ENCODE assay signal across 17 mouse cellular contexts in the genomic region with DNA sequence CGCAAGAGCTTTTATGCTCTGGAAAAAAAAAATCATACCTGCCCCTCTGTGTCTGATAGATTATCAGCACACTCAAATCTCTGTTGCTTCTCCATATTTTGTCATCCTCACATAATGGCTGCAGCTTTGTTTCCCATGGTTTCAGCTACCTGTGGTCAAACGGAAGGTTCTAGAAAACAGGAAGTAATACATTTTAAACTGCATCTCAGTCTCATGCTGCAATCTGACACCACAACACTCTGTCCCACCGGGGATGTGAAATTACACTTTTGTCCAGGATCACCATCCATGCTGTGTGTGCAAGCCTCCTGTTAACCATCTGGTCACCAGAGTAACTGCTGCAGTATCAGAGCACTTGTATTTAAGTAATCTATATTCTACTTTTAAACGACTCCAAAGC.
DNase-seq lines count a peak whose midpoint lies in the region; ATAC-seq lines count a peak whose summit lies in the region.
"Had no signal": no experiment of that assay in that cellular context is flagged by ENCODE, and none has a peak within 500 bp of the region (broad histone marks: within the 10 kb centered on the region; RNA-seq: fewer than 3 reads in every experiment).

No protein-coding gene starts in this region.

- no peak overlapping the region for H3K4me3 ChIP-seq in hindbrain, embryonic 10.5 days
- H3K4me3 ChIP-seq in hindbrain, embryonic 12.5 days, result no peak overlapping the region
- no peak overlapping the region for H3K4me3 ChIP-seq in limb, embryonic 11.5 days (ENCODE audit: low read depth, low read length)
- H3K4me3 ChIP-seq: erythroblast, embryonic 14.5 days; liver, embryonic 12.5 days; lung, embryonic 15.5 days had no signal

- 43% methylated on average over 4 of the region's 4 CpGs for WGBS in hindbrain, embryonic 10.5 days
- 46% methylated on average over 4 of the region's 4 CpGs for WGBS in hindbrain, embryonic 12.5 days
- WGBS in limb, embryonic 11.5 days, result 39% methylated on average over 4 of the region's 4 CpGs

- H3K36me3 ChIP-seq in hindbrain, embryonic 10.5 days, result no peaks in the 10 kb centered on the region
- no peaks in the 10 kb centered on the region for H3K36me3 ChIP-seq in hindbrain, embryonic 12.5 days
- H3K36me3 ChIP-seq in limb, embryonic 11.5 days (ENCODE audit: control insufficient read depth, insufficient read depth, low read length), result no peaks in the 10 kb centered on the region
- H3K36me3 ChIP-seq: G1E; liver, embryonic 12.5 days; lung, embryonic 15.5 days had no signal

- no peaks in the 10 kb centered on the region for H3K27me3 ChIP-seq in hindbrain, embryonic 10.5 days (ENCODE audit: insufficient read depth, poor library complexity, severe bottlenecking)
- H3K27me3 ChIP-seq in hindbrain, embryonic 12.5 days, result no peaks in the 10 kb centered on the region
- H3K27me3 ChIP-seq in limb, embryonic 11.5 days (ENCODE audit: control insufficient read depth, insufficient read depth, low read length), result no peaks in the 10 kb centered on the region
- H3K27me3 ChIP-seq: liver, embryonic 12.5 days; lung, embryonic 15.5 days had no signal

- H3K4me2 ChIP-seq in hindbrain, embryonic 12.5 days (replicated peaks), result no peak overlapping the region
- no peak overlapping the region for H3K4me2 ChIP-seq in limb, embryonic 11.5 days (ENCODE audit: low read depth, severe bottlenecking)
- H3K4me2 ChIP-seq: liver, embryonic 12.5 days; lung, embryonic 15.5 days had no signal

- H3K9me3 ChIP-seq in hindbrain, embryonic 10.5 days, result no peaks in the 10 kb centered on the region
- no peaks in the 10 kb centered on the region for H3K9me3 ChIP-seq in hindbrain, embryonic 12.5 days (replicated peaks)
- no peaks in the 10 kb centered on the region for H3K9me3 ChIP-seq in limb, embryonic 11.5 days (ENCODE audit: control insufficient read depth, low read length)
- H3K9me3 ChIP-seq: liver, embryonic 12.5 days; lung, embryonic 15.5 days had no signal

- no peak for ATAC-seq in hindbrain, embryonic 12.5 days (ENCODE audit: low FRiP score)
- ATAC-seq in common myeloid progenitor, adult 5-6 weeks (replicated peaks; ENCODE audit: low read depth, poor library complexity, severe bottlenecking), result peak; percentile 54; the same call in 1 of the 2 replicates
- no peak for ATAC-seq in limb, embryonic 11.5 days (ENCODE audit: insufficient number of reproducible peaks, low FRiP score, low TSS enrichment, low read depth)
- ATAC-seq: forebrain, embryonic 16.5 days; liver, embryonic 12.5 days had no signal

- peak; percentile 8 for DNase-seq in hindbrain, embryonic 10.5 days (ENCODE audit: low spot score)
- peak; percentile 53 for DNase-seq in 416B (ENCODE audit: low read depth)
- peak; percentile 32 for DNase-seq in limb, embryonic 11.5 days (ENCODE audit: low spot score)
- no peak for DNase-seq in gastrocnemius, adult 18-20 months (ENCODE audit: low spot score)
- no peak for DNase-seq in spleen, postnatal 10 days (ENCODE audit: low spot score in 2 of 2)
- DNase-seq: cerebellum, adult 8-10 months; heart, adult 18-20 months; heart, postnatal 14 days; thymus, postnatal 4 days had no signal

- no peak overlapping the region for H3K9ac ChIP-seq in hindbrain, embryonic 12.5 days
- no peak overlapping the region for H3K9ac ChIP-seq in limb, embryonic 11.5 days (ENCODE audit: low read length)
- H3K9ac ChIP-seq: liver, embryonic 12.5 days; lung, embryonic 15.5 days had no signal

- peaks cover 34% of the 10 kb centered on the region for H3K4me1 ChIP-seq in hindbrain, embryonic 10.5 days (replicated peaks)
- peaks cover 19% of the 10 kb centered on the region for H3K4me1 ChIP-seq in hindbrain, embryonic 12.5 days
- H3K4me1 ChIP-seq in limb, embryonic 11.5 days (ENCODE audit: control insufficient read depth, insufficient read depth, low read length), result no peaks in the 10 kb centered on the region
- H3K4me1 ChIP-seq: liver, embryonic 12.5 days; lung, embryonic 15.5 days had no signal

- peak overlapping the region; percentile 62; the same call in 1 of the 2 replicates for H3K27ac ChIP-seq in hindbrain, embryonic 10.5 days
- no peak overlapping the region for H3K27ac ChIP-seq in hindbrain, embryonic 12.5 days
- H3K27ac ChIP-seq in limb, embryonic 11.5 days (replicated peaks; ENCODE audit: low read depth, low read length), result no peak overlapping the region
- H3K27ac ChIP-seq: liver, embryonic 12.5 days; lung, embryonic 15.5 days; macrophage had no signal

Comparison
In these comparisons a context has a peak if more than half of its experiments do, and no peak if none do; other contexts are left out.
1. DNase-seq: peak in hindbrain, embryonic 10.5 days (single experiment), 416B (single experiment) and limb, embryonic 11.5 days (single experiment); none in gastrocnemius, adult 18-20 months (single experiment) and spleen, postnatal 10 days (0 of 2).